Mouse (Mus musculus) megakaryocyte, embryonic 14.5 days (primary cell): Measurements from ENCODE around the gene Gamt.

Experiments
- FLI1 ChIP-seq: IDR thresholded peaks from 2 replicates; pipeline ENCODE4 v1.6.1; 2012; ENCODE audit warnings: low read length, inconsistent platforms, mixed read lengths
- GATA1 ChIP-seq: IDR thresholded peaks from 3 replicates; pipeline ENCODE4 v1.6.1; 2012; ENCODE audit warnings: mixed read lengths, low read length, inconsistent platforms, borderline replicate concordance

DNA sequence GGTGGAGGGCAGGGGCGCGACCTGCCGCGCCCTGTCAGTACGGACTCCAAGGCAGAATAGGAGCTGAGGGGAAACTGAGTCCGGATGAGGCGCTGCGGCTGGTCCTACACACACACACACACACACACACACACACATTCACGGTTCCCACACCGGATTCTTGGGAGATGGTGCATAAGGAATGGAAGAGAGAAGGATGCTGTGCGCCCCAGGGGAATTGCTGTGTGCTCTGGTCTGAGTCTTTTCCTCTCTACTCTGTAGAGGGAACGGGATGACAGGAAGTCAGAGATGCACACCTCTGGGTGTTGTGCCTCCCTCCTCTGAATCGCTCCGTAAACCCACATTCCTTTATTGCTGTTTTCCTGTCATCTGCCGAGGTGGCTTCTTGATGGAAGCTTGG lies 38.5 kb upstream of the Gamt start:
- TF ChIP-seq GATA1 (no peak), FLI1 (no peak)
